Mouse (Mus musculus) heart, embryonic 14.5 days (tissue): ENCODE measurements around the gene Mios. TPM values are rescaled to one million over a fixed set of nuclear protein-coding genes. Genes with fewer than 3 reads are reported as not detected.

Experiments
- ATAC-seq: fragments of 200-750 bp; cut with Nextera tagmentation; 2 replicates; pipeline ENCODE4 v1.8.0; 2017; ENCODE audit warnings: low read depth, moderate TSS enrichment; ENCODE audit not compliant: insufficient number of reproducible peaks, insufficient read depth, low FRiP score
- H3K27ac ChIP-seq, 2 experiments: fragments of 200-500 bp in 1 of 2; fragments of 300-500 bp in 1 of 2; sonication (generic) in 1 of 2; replicated peaks in 1 of 2; 2 replicates each; pipeline ENCODE4 v1.5.1; 2012 to 2014; ENCODE audit warnings: low read depth in 2 of 2, low read length in 2 of 2, control low read depth in 1 of 2, mild to moderate bottlenecking in 1 of 2, mixed read lengths in 1 of 2; ENCODE audit not compliant: control insufficient read depth in 1 of 2, insufficient read depth in 1 of 2
- H3K27me3 ChIP-seq: fragments of 300-500 bp; sonication (generic); 2 replicates; pipeline ENCODE4 v1.6.1; 2014; ENCODE audit warnings: mild to moderate bottlenecking, low read length, control low read depth; ENCODE audit not compliant: control insufficient read depth, insufficient read depth
- H3K36me3 ChIP-seq: fragments of 300-500 bp; sonication (generic); 2 replicates; pipeline ENCODE4 v1.6.1; 2014; ENCODE audit warnings: mild to moderate bottlenecking, control low read depth, low read length, mixed read lengths; ENCODE audit not compliant: control insufficient read depth, insufficient read depth
- H3K4me1 ChIP-seq, 2 experiments: fragments of 200-500 bp in 1 of 2; fragments of 300-500 bp in 1 of 2; sonication (generic) in 1 of 2; 2 replicates each; pipeline ENCODE4 v1.6.1; 2012 to 2014; ENCODE audit warnings: low read length in 2 of 2, control low read depth in 1 of 2, mixed read lengths in 1 of 2; ENCODE audit not compliant: control insufficient read depth in 2 of 2, insufficient read depth in 2 of 2
- H3K4me2 ChIP-seq: fragments of 300-500 bp; sonication (generic); 2 replicates; pipeline ENCODE4 v1.6.1; 2014; ENCODE audit warnings: mild to moderate bottlenecking, low read length
- H3K4me3 ChIP-seq, 2 experiments: fragments of 200-500 bp in 1 of 2; fragments of 300-500 bp in 1 of 2; sonication (generic) in 1 of 2; 2 replicates each; pipeline ENCODE4 v1.5.1; 2012 to 2014; ENCODE audit warnings: low read length in 2 of 2, mild to moderate bottlenecking in 2 of 2, control low read depth in 1 of 2, low read depth in 1 of 2, moderate library complexity in 1 of 2; ENCODE audit not compliant: control insufficient read depth in 1 of 2, insufficient read depth in 1 of 2
- H3K9ac ChIP-seq: fragments of 300-500 bp; sonication (generic); 2 replicates; pipeline ENCODE4 v1.6.1; 2014; ENCODE audit warnings: mild to moderate bottlenecking, low read length
- H3K9me3 ChIP-seq: fragments of 300-500 bp; sonication (generic); 2 replicates; pipeline ENCODE4 v1.6.1; 2016; ENCODE audit warnings: low read length, control low read depth; ENCODE audit not compliant: control insufficient read depth
- WGBS: fragments of 180-500 bp; shearing (Covaris S2); extraction: QIAGEN DNeasy Blood & Tissue Kit; methylation state at CpG from one replicate; pipeline ENCODE4 v1.1.7; 2014; 5-methylcytosine and 5-hydroxymethylcytosine counted together
- polyA plus RNA-seq: library from polyadenylated mRNA; unstranded; fragments of >200 nt; fragmentation: Nextera tagmentation; extraction: Ambion mirVana; gene quantifications from 2 replicates; pipeline ENCODE4 v1.2.1, GENCODE M21; 2014

The Mios gene
- polyA plus RNA-seq, 1 experiment from 2014 or later: 16.9 TPM

- H3K27ac ChIP-seq: no peak overlapping the region
- H3K27me3 ChIP-seq: no peaks in the 10 kb centered on the region
- H3K9me3 ChIP-seq: no peaks in the 10 kb centered on the region
- no peak overlapping the region for H3K4me3 ChIP-seq
- ATAC-seq: no peak
- H3K36me3 ChIP-seq: no peaks in the 10 kb centered on the region
- H3K9ac ChIP-seq: no peak overlapping the region
- H3K4me1 ChIP-seq: peaks cover 0 to 3% of the 10 kb centered on the region in 2 experiments; a peak in 2 of 4 replicates
- no peak overlapping the region for H3K4me2 ChIP-seq
- WGBS: 79% methylated on average over 5 of the region's 5 CpGs
Measured at GRCm38 (mm10) chr6:8278426-8279002, 69.5 kb downstream of the Mios start.

GRCm38 (mm10) chr6:8283255-8283654 is 74.2 kb downstream of the Mios start:
- Histone ChIP-seq H3K4me2 (no peak overlapping the region), H3K4me1 (no peaks in the 10 kb centered on the region), H3K27me3 (no peaks in the 10 kb centered on the region), H3K36me3 (no peaks in the 10 kb centered on the region), H3K9ac (no peak overlapping the region), H3K4me3 (no peak overlapping the region), H3K27ac (no peak overlapping the region), H3K9me3 (no peaks in the 10 kb centered on the region)
- WGBS: 73% methylated on average over 4 of the region's 4 CpGs
- ATAC-seq: no peak

- no peaks in the 10 kb centered on the region for H3K36me3 ChIP-seq
- H3K4me2 ChIP-seq: no peak overlapping the region
- no peaks in the 10 kb centered on the region for H3K9me3 ChIP-seq
- H3K9ac ChIP-seq: no peak overlapping the region
- H3K27me3 ChIP-seq: no peaks in the 10 kb centered on the region
- no peaks in the 10 kb centered on the region for H3K4me1 ChIP-seq
- no peak for ATAC-seq
- 70% methylated on average over 3 of the region's 3 CpGs for WGBS
- H3K4me3 ChIP-seq: no peak overlapping the region
- H3K27ac ChIP-seq: no peak overlapping the region
Measured at GRCm38 (mm10) chr6:8285401-8285960, 76.5 kb downstream of the Mios start.

Other genes with a start within 250 kb of the Mios start
- 0.04 and 0.15 TPM in 2 replicates for gene Col28a1, start 16.6 kb upstream of the Mios start, polyA plus RNA-seq
- 103 and 109 TPM in 2 replicates for gene Rpa3, start 50.0 kb downstream of the Mios start, polyA plus RNA-seq
- gene Umad1, start 50.1 kb downstream of the Mios start, polyA plus RNA-seq: 21.4 and 26.3 TPM in 2 replicates
- 4.2 and 7.3 TPM in 2 replicates for gene Gm45062, start 50.2 kb downstream of the Mios start, polyA plus RNA-seq